Mouse (Mus musculus) myocyte (in vitro differentiated cells): ENCODE data around the gene Olfr885. TPM values are rescaled to one million over a fixed set of nuclear protein-coding genes. Genes with fewer than 3 reads are reported as not detected.

Source experiments
- H3K27me3 ChIP-seq: one replicate; pipeline ENCODE4 v1.6.1; 2011; ENCODE audit not compliant: control insufficient read depth, insufficient read depth, insufficient read length
- H3K36me3 ChIP-seq: one replicate; pipeline ENCODE4 v1.6.1; 2011; ENCODE audit not compliant: control insufficient read depth, insufficient read depth
- H3K4me2 ChIP-seq: one replicate; pipeline ENCODE4 v1.6.1; 2011; ENCODE audit warnings: low read depth, control low read depth
- H3K4me3 ChIP-seq: one replicate; pipeline ENCODE4 v1.5.1; 2011; ENCODE audit warnings: mild to moderate bottlenecking, control low read depth, moderate library complexity
- H3K79me2 ChIP-seq: one replicate; pipeline ENCODE4 v1.6.1; 2011; ENCODE audit not compliant: control insufficient read depth, insufficient read depth
- H3ac ChIP-seq: one replicate; pipeline ENCODE4 v1.6.1; 2011; ENCODE audit not compliant: control insufficient read depth, insufficient read length
- CEBPB ChIP-seq: IDR thresholded peaks from 2 replicates; pipeline ENCODE4 v1.6.1; 2011; ENCODE audit warnings: mild to moderate bottlenecking, moderate library complexity; ENCODE audit not compliant: poor library complexity, insufficient read depth, severe bottlenecking
- E2F4 ChIP-seq: IDR thresholded peaks from one replicate; pipeline ENCODE4 v1.6.1; 2011; ENCODE audit warnings: mild to moderate bottlenecking, control low read depth, moderate library complexity; ENCODE audit not compliant: insufficient read depth
- MAX ChIP-seq: IDR thresholded peaks from one replicate; pipeline ENCODE4 v1.6.1; 2011; ENCODE audit warnings: low read depth, mild to moderate bottlenecking, control low read depth
- MYOD1 ChIP-seq, 3 experiments: IDR thresholded peaks; one replicate each; pipeline ENCODE4 v1.6.1; 2011; ENCODE audit warnings: control low read depth in 2 of 3, low read depth in 2 of 3, mild to moderate bottlenecking in 2 of 3, moderate library complexity in 1 of 3; ENCODE audit not compliant: insufficient read length in 2 of 3, control insufficient read depth in 1 of 3
- MYOG ChIP-seq, 3 experiments: IDR thresholded peaks; one replicate each; pipeline ENCODE4 v1.6.1; 2011; ENCODE audit warnings: control low read depth in 2 of 3, low read depth in 2 of 3, mild to moderate bottlenecking in 2 of 3; ENCODE audit not compliant: insufficient read length in 2 of 3, control insufficient read depth in 1 of 3, insufficient read depth in 1 of 3
- POLR2A ChIP-seq: IDR thresholded peaks from one replicate; pipeline ENCODE4 v1.6.1; 2011; ENCODE audit warnings: low read depth, mild to moderate bottlenecking, control low read depth, moderate library complexity; ENCODE audit not compliant: insufficient read length
- POLR2AphosphoS2 ChIP-seq: IDR thresholded peaks from one replicate; pipeline ENCODE4 v1.6.1; 2011; ENCODE audit warnings: low read depth, control low read depth; ENCODE audit not compliant: insufficient read length
- REST ChIP-seq: IDR thresholded peaks from one replicate; pipeline ENCODE4 v1.6.1; 2011; ENCODE audit warnings: mild to moderate bottlenecking, control low read depth, moderate library complexity; ENCODE audit not compliant: insufficient read depth, insufficient read length
- SRF ChIP-seq: IDR thresholded peaks from one replicate; pipeline ENCODE4 v1.6.1; 2011; ENCODE audit warnings: low read depth; ENCODE audit not compliant: control insufficient read depth, insufficient read length
- TCF12 ChIP-seq: IDR thresholded peaks from one replicate; pipeline ENCODE4 v1.6.1; 2011; ENCODE audit warnings: mild to moderate bottlenecking, control low read depth; ENCODE audit not compliant: poor library complexity, insufficient read depth, severe bottlenecking
- TCF3 ChIP-seq: IDR thresholded peaks from one replicate; pipeline ENCODE4 v1.6.1; 2011; ENCODE audit warnings: low read depth, control low read depth; ENCODE audit not compliant: insufficient read length
- USF1 ChIP-seq: IDR thresholded peaks from one replicate; pipeline ENCODE4 v1.6.1; 2011; ENCODE audit warnings: low read depth, mild to moderate bottlenecking, control low read depth, moderate library complexity
- polyA plus RNA-seq: library from polyadenylated mRNA; unstranded; fragments of >200 nt; fragmentation: generic; extraction: Trizol; gene quantifications from one replicate; pipeline ENCODE4 v1.2.1, GENCODE M21; 2012; ENCODE audit warnings: missing spikeins

The Olfr885 gene
- polyA plus RNA-seq = not detected

DNA sequence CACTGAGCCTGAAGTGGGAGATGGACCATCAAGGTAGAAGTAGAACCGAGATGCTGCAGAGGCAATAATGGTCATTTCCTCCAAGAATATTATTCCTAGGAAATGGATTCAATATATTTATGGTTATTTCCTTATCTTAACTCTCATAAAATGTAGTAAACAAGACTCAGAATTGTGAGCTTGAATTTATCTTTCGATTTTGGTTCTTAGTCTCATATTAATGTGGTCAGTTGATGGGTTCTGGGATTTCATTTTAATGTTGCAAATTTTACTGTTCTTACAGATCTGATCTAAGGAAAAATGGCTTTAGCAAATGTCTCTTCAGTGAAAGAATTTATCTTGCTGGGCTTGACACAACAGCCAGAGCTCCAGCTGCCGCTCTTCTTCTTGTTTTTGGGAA is at the start of gene Olfr885:
Gene Olfr885 (plus strand): TSS at position 301 of the 400 bp plus-strand sequence.
- Histone ChIP-seq H3K36me3 (no peaks in the 10 kb centered on the region), H3K79me2 (no peaks in the 10 kb centered on the region), H3K27me3 (no peaks in the 10 kb centered on the region), H3ac (no peak within 1 kb of the TSS), H3K4me2 (no peak within 1 kb of the TSS), H3K4me3 (no peak within 1 kb of the TSS)
- no peak for TF ChIP-seq MAX
- TF ChIP-seq TCF3 = no peak
- TF ChIP-seq CEBPB = no peak
- no peak for TF ChIP-seq USF1
- no peak for TF ChIP-seq E2F4
- TF ChIP-seq SRF = no peak
- TF ChIP-seq POLR2A = no peak
- TF ChIP-seq MYOG (IDR thresholded peaks at IDR 0.05; ENCODE audit: control insufficient read depth in 1 of 3, insufficient read depth in 1 of 3, insufficient read length in 2 of 3, low read depth in 2 of 3) = no peak
- no peak for TF ChIP-seq REST
- TF ChIP-seq MYOD1 (IDR thresholded peaks at IDR 0.05; ENCODE audit: control insufficient read depth in 1 of 3, insufficient read length in 2 of 3, low read depth in 2 of 3) = no peak
- no peak for TF ChIP-seq POLR2AphosphoS2
- no peak for TF ChIP-seq TCF12

DNA sequence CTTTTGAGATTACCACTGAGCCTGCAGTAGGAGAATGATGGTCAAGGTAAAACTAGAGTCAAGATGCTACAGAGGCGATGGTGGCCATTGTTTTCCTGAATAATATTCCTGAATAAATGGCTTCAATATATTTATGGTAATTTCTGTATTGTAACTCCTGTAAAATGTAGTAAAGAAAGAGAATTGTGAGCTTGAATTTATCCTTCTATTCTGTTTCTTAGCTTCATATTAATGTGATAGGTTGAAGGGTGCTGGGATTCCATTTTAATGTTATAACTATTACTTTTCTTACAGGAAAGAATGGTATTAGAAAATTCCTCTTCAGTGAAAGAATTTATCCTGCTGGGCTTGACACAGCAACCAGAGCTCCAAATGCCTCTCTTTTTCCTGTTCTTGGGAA is 35.6 kb upstream of the Olfr885 start, which contains the start of gene Olfr883:
Gene Olfr883 (plus strand): TSS at position 301 of the 400 bp plus-strand sequence.
- no peaks in the 10 kb centered on the region for H3K79me2 ChIP-seq
- H3K27me3 ChIP-seq = no peaks in the 10 kb centered on the region
- H3K4me2 ChIP-seq = no peak within 1 kb of the TSS
- H3ac ChIP-seq = no peak within 1 kb of the TSS
- no peak for TF ChIP-seq MYOG (IDR thresholded peaks at IDR 0.05; ENCODE audit: control insufficient read depth in 1 of 3, insufficient read depth in 1 of 3, insufficient read length in 2 of 3, low read depth in 2 of 3)
- TF ChIP-seq E2F4 = no peak
- TF ChIP-seq POLR2A = no peak
- no peak for TF ChIP-seq REST
- TF ChIP-seq TCF12 = no peak
- TF ChIP-seq POLR2AphosphoS2 = no peak
- no peak for TF ChIP-seq CEBPB
- no peak for TF ChIP-seq USF1
- H3K36me3 ChIP-seq = no peaks in the 10 kb centered on the region
- no peak within 1 kb of the TSS for H3K4me3 ChIP-seq

DNA sequence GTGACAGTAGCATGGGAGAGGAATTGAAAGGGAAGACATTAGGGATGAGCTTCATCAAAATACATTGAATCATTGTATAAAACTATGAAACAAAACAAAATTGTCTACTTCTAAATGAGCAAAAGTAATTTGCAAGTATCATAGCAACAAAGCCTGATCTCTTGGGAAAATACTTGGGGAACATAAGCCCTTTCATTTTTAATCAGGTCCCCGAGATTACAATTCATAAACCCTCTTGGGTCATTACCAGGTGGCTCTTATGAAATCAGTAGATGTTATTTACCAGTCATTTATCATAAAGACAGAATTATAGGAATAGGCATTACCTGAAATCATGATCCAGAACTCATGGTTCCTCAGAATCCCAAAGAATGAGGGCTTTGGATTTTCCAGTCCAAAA is 14.9 kb upstream of the Olfr885 start, which contains the start of gene Olfr884:
Gene Olfr884 (plus strand): TSS at position 301 of the 400 bp plus-strand sequence.
- no peaks in the 10 kb centered on the region for H3K36me3 ChIP-seq
- no peak within 1 kb of the TSS for H3ac ChIP-seq
- no peaks in the 10 kb centered on the region for H3K27me3 ChIP-seq
- no peak within 1 kb of the TSS for H3K4me3 ChIP-seq
- H3K4me2 ChIP-seq = no peak within 1 kb of the TSS
- TF ChIP-seq CEBPB (no peak), SRF (no peak), TCF3 (no peak), MYOG (IDR thresholded peaks at IDR 0.05; ENCODE audit: control insufficient read depth in 1 of 3, insufficient read depth in 1 of 3, insufficient read length in 2 of 3, low read depth in 2 of 3) (no peak), MAX (no peak), USF1 (no peak), POLR2A (no peak), REST (no peak), E2F4 (no peak), TCF12 (no peak), MYOD1 (IDR thresholded peaks at IDR 0.05; ENCODE audit: control insufficient read depth in 1 of 3, insufficient read length in 2 of 3, low read depth in 2 of 3) (no peak), POLR2AphosphoS2 (no peak)
- no peaks in the 10 kb centered on the region for H3K79me2 ChIP-seq

DNA sequence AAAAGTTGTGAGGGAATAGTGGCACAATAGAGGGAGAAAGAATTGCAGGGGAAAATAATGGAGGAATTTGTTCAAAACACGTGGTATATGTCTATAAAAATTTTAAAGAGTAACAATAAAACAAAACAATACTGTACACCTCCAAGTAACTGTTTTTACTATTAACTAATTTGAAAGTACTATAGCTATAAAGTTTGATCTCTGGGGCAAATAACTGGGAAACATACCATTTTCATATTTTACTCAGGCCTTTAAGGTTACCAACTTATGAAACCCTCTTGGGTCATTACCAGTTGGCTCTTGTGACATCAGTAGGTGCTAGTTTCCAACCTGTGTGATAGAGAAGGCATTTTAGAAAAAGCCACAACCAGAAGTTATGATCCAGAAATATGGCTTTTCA is 22.6 kb downstream of the Olfr885 start, which contains the start of gene Olfr887:
Gene Olfr887 (plus strand): TSS at position 301 of the 400 bp plus-strand sequence.
- Histone ChIP-seq H3K4me2 (no peak within 1 kb of the TSS), H3K4me3 (no peak within 1 kb of the TSS), H3K36me3 (no peaks in the 10 kb centered on the region), H3K79me2 (no peaks in the 10 kb centered on the region), H3K27me3 (no peaks in the 10 kb centered on the region), H3ac (no peak within 1 kb of the TSS)
- TF ChIP-seq REST = no peak
- no peak for TF ChIP-seq MAX
- no peak for TF ChIP-seq MYOG (IDR thresholded peaks at IDR 0.05; ENCODE audit: control insufficient read depth in 1 of 3, insufficient read depth in 1 of 3, insufficient read length in 2 of 3, low read depth in 2 of 3)
- no peak for TF ChIP-seq CEBPB
- TF ChIP-seq MYOD1 (IDR thresholded peaks at IDR 0.05; ENCODE audit: control insufficient read depth in 1 of 3, insufficient read length in 2 of 3, low read depth in 2 of 3) = no peak
- no peak for TF ChIP-seq USF1
- TF ChIP-seq TCF12 = no peak

DNA sequence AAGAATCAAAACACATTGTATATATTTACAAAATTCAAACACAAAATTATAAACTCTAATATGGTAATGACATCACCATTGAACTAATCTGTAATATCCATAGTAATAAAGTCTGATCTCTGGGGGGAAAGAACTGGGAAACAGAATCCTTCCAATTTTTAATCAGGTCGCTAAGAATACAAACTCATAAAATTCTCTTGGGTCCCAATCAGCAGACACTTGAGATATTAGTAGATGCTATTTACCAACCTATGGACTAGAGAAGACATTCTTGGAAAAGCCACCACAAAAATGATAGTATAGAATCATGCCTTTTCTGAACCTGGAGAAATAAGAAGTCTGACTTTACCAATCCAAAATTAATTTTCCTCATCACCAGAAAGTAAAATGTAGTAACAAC is 46.7 kb downstream of the Olfr885 start, which contains the start of gene Olfr888:
Gene Olfr888 (plus strand): TSS at position 301 of the 400 bp plus-strand sequence.
- Histone ChIP-seq H3K4me3 (no peak within 1 kb of the TSS), H3K27me3 (no peaks in the 10 kb centered on the region), H3K79me2 (no peaks in the 10 kb centered on the region), H3K36me3 (no peaks in the 10 kb centered on the region), H3K4me2 (no peak within 1 kb of the TSS), H3ac (no peak within 1 kb of the TSS)
- TF ChIP-seq SRF (no peak), USF1 (no peak), POLR2A (no peak), TCF12 (no peak), MYOG (IDR thresholded peaks at IDR 0.05; ENCODE audit: control insufficient read depth in 1 of 3, insufficient read depth in 1 of 3, insufficient read length in 2 of 3, low read depth in 2 of 3) (no peak), MYOD1 (IDR thresholded peaks at IDR 0.05; ENCODE audit: control insufficient read depth in 1 of 3, insufficient read length in 2 of 3, low read depth in 2 of 3) (no peak), POLR2AphosphoS2 (no peak), REST (no peak), CEBPB (no peak), MAX (no peak)

Other genes with a start within 250 kb of the Olfr885 start
- not detected for gene Olfr877, start 207.1 kb upstream of the Olfr885 start, polyA plus RNA-seq
- gene Olfr145, start 164.6 kb upstream of the Olfr885 start, polyA plus RNA-seq = not detected
- gene Olfr878, start 143.5 kb upstream of the Olfr885 start, polyA plus RNA-seq = not detected
- not detected for gene Olfr881, start 69.5 kb upstream of the Olfr885 start, polyA plus RNA-seq
- not detected for gene Olfr883, start 35.5 kb upstream of the Olfr885 start, polyA plus RNA-seq
- not detected for gene Olfr884, start 14.8 kb upstream of the Olfr885 start, polyA plus RNA-seq
- gene Olfr887, start 22.8 kb downstream of the Olfr885 start, polyA plus RNA-seq = not detected
- gene Olfr888, start 46.8 kb downstream of the Olfr885 start, polyA plus RNA-seq = not detected
- not detected for gene Olfr889, start 53.9 kb downstream of the Olfr885 start, polyA plus RNA-seq
- gene Olfr890, start 81.2 kb downstream of the Olfr885 start, polyA plus RNA-seq = not detected
- not detected for gene Olfr891, start 119.5 kb downstream of the Olfr885 start, polyA plus RNA-seq
- gene Olfr893, start 147.0 kb downstream of the Olfr885 start, polyA plus RNA-seq = not detected
- gene Olfr894, start 156.7 kb downstream of the Olfr885 start, polyA plus RNA-seq = not detected
- not detected for gene Olfr143, start 191.5 kb downstream of the Olfr885 start, polyA plus RNA-seq
- not detected for gene Olfr895, start 206.5 kb downstream of the Olfr885 start, polyA plus RNA-seq
- not detected for gene Olfr896-ps1, start 229.8 kb downstream of the Olfr885 start, polyA plus RNA-seq